Mouse (Mus musculus) heart, embryonic 16.5 days (tissue): ENCODE measurements at regions not wholly inside any gene's neighbourhood (a gene's known extent, or its start where the extent isn't known, plus 50 kb on each side); places are given as distances from the start of the nearest gene placed in this dataset.

Experiments used
- ATAC-seq: fragments of 200-750 bp; cut with Nextera tagmentation; replicated peaks from 2 replicates; pipeline ENCODE4 v1.8.0; 2017; ENCODE audit warnings: moderate number of reproducible peaks; ENCODE audit not compliant: insufficient read depth, low FRiP score; ENCODE audit errors: extremely low read depth
- H3K27ac ChIP-seq: fragments of 300-500 bp; sonication (generic); 2 replicates; pipeline ENCODE4 v1.5.1; 2014; ENCODE audit warnings: mild to moderate bottlenecking, low read length, control low read depth, moderate library complexity
- H3K27me3 ChIP-seq: fragments of 300-500 bp; sonication (generic); 2 replicates; pipeline ENCODE4 v1.6.1; 2014; ENCODE audit warnings: low read length, mixed read lengths; ENCODE audit not compliant: control insufficient read depth, insufficient read depth
- H3K36me3 ChIP-seq: fragments of 300-500 bp; sonication (generic); 2 replicates; pipeline ENCODE4 v1.6.1; 2014; ENCODE audit not compliant: control insufficient read depth, insufficient read depth
- H3K4me1 ChIP-seq: fragments of 300-500 bp; sonication (generic); 2 replicates; pipeline ENCODE4 v1.6.1; 2014; ENCODE audit warnings: low read length, mixed read lengths; ENCODE audit not compliant: control insufficient read depth, insufficient read depth
- H3K4me2 ChIP-seq: fragments of 300-500 bp; sonication (generic); 2 replicates; pipeline ENCODE4 v1.6.1; 2014; ENCODE audit warnings: low read depth, mild to moderate bottlenecking, control low read depth, low read length
- H3K4me3 ChIP-seq: fragments of 300-500 bp; sonication (generic); 2 replicates; pipeline ENCODE4 v1.5.1; 2014; ENCODE audit warnings: mild to moderate bottlenecking, control low read depth, low read length
- H3K9ac ChIP-seq: fragments of 300-500 bp; sonication (generic); 2 replicates; pipeline ENCODE4 v1.6.1; 2014; ENCODE audit warnings: low read length, control low read depth
- H3K9me3 ChIP-seq: fragments of 300-500 bp; sonication (generic); replicated peaks from 2 replicates; pipeline ENCODE4 v1.6.1; 2016; ENCODE audit warnings: low read length; ENCODE audit not compliant: control insufficient read depth
- WGBS: fragments of 180-500 bp; shearing (Covaris S2); extraction: QIAGEN DNeasy Blood & Tissue Kit; methylation state at CpG from one replicate; pipeline ENCODE4 v1.1.7; 2014; 5-methylcytosine and 5-hydroxymethylcytosine counted together

- Histone ChIP-seq H3K27me3 (no peaks in the 10 kb centered on the region), H3K9ac (peak overlapping the region; percentile 64), H3K4me1 (peaks cover 17% of the 10 kb centered on the region), H3K9me3 (no peaks in the 10 kb centered on the region), H3K27ac (peak overlapping the region; percentile 80), H3K4me2 (peak overlapping the region; percentile 67), H3K36me3 (no peaks in the 10 kb centered on the region), H3K4me3 (peak overlapping the region; percentile 39)
- whole genome bisulfite sequencing: 20% methylated on average over 16 of the region's 16 CpGs
- no peak for ATAC-seq
These were observed 118.7 kb upstream of the Zfp217 start for GRCm38 (mm10) chr2:170266407-170267101.

GRCm38 (mm10) chr2:170263594-170263993, 115.7 kb upstream of the Zfp217 start:
- Histone ChIP-seq H3K27me3 (no peaks in the 10 kb centered on the region), H3K9ac (no peak overlapping the region), H3K27ac (no peak overlapping the region), H3K36me3 (no peaks in the 10 kb centered on the region), H3K4me2 (no peak overlapping the region), H3K4me3 (no peak overlapping the region), H3K4me1 (peaks cover 17% of the 10 kb centered on the region), H3K9me3 (no peaks in the 10 kb centered on the region)
- 26% methylated on average over 4 of the region's 4 CpGs for WGBS
- no peak for ATAC-seq

- no peaks in the 10 kb centered on the region for H3K9me3 ChIP-seq
- H3K9ac ChIP-seq: no peak overlapping the region
- ATAC-seq: no peak
- 81% methylated on average over 2 of the region's 2 CpGs for WGBS
- no peaks in the 10 kb centered on the region for H3K36me3 ChIP-seq
- no peak overlapping the region for H3K4me2 ChIP-seq
- peaks cover 4% of the 10 kb centered on the region; the same call in 1 of the 2 replicates for H3K4me1 ChIP-seq
- H3K27me3 ChIP-seq: no peaks in the 10 kb centered on the region
- no peak overlapping the region for H3K27ac ChIP-seq
- H3K4me3 ChIP-seq: no peak overlapping the region
These were observed 113.3 kb upstream of the Zfp217 start for GRCm38 (mm10) chr2:170261191-170261590.

DNA sequence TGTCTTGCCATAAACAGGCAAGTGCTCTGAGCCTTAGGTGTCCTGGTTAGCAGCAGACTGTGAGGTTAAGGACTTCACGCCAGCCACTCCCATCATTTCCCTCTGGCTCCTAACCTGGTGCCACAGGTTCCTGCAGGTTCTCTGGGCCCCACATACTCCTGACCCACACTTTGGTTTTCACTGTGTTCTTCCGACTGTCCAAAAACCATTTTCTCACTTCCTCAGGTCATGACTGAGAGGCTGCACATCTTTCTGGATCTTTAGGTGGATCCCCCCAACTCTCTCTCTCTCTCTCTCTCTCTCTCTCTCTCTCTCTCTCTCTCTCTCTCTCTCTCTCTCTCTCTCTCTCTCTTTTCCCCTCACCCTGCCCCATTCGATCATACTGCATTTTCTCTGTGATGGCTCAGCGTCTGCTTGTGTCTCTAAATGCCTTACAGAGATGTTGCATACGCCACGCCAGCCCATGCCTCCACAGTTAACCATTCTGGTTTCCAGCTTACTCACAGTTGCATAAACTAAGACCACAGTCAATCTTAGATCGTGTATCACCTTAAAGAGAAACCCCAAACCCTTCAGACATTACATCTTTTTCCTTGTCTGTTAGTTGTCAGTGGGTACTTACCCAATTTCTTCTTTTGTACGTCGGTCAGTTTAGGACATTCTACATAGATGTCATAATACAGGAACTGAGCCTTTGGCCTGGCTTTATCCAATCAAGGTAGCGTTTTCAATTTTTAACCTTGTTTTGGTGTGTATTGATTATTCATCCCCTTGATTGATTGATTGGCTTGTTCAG, 112.0 kb upstream of the Zfp217 start:
- 89% methylated on average over 10 of the region's 10 CpGs for WGBS
- no peaks in the 10 kb centered on the region for H3K27me3 ChIP-seq

GRCm38 (mm10) chr2:170258367-170258766, 110.5 kb upstream of the Zfp217 start:
- H3K4me2 ChIP-seq: no peak overlapping the region
- no peak overlapping the region for H3K9ac ChIP-seq
- 0 out of 2 replicates have a peak overlapping the region, but pooled peaks have one; percentile 5 for H3K27ac ChIP-seq
- ATAC-seq: peak; percentile 41; the same call in 1 of the 2 replicates
- H3K36me3 ChIP-seq: no peaks in the 10 kb centered on the region
- WGBS: 49% methylated on average over 13 of the region's 13 CpGs
- H3K9me3 ChIP-seq: no peaks in the 10 kb centered on the region
- peaks cover 2% of the 10 kb centered on the region; the same call in 1 of the 2 replicates for H3K4me1 ChIP-seq
- no peak overlapping the region for H3K4me3 ChIP-seq
- no peaks in the 10 kb centered on the region for H3K27me3 ChIP-seq

More for the DNA sequence above, 112.0 kb upstream of the Zfp217 start:
- Histone ChIP-seq H3K27ac (no peak overlapping the region), H3K4me2 (no peak overlapping the region), H3K4me1 (peaks cover 4% of the 10 kb centered on the region; the same call in 1 of the 2 replicates), H3K9ac (no peak overlapping the region), H3K9me3 (no peaks in the 10 kb centered on the region), H3K4me3 (no peak overlapping the region), H3K36me3 (no peaks in the 10 kb centered on the region)
- ATAC-seq: no peak

- H3K9ac ChIP-seq: no peak overlapping the region
These were observed 109.8 kb upstream of the Zfp217 start for GRCm38 (mm10) chr2:170257671-170258235.

GRCm38 (mm10) chr2:170255997-170256396, 108.1 kb upstream of the Zfp217 start:
- Histone ChIP-seq H3K9me3 (no peaks in the 10 kb centered on the region), H3K4me2 (no peak overlapping the region), H3K4me3 (no peak overlapping the region), H3K4me1 (0 out of 2 replicates have a peak, but pooled peaks cover 2% of the 10 kb centered on the region), H3K36me3 (no peaks in the 10 kb centered on the region), H3K9ac (no peak overlapping the region), H3K27me3 (no peaks in the 10 kb centered on the region), H3K27ac (no peak overlapping the region)
- no peak for ATAC-seq
- 91% methylated on average over 5 of the region's 5 CpGs for WGBS

More at GRCm38 (mm10) chr2:170257671-170258235, 109.8 kb upstream of the Zfp217 start:
- Histone ChIP-seq H3K4me3 (no peak overlapping the region), H3K9me3 (no peaks in the 10 kb centered on the region), H3K4me1 (0 out of 2 replicates have a peak, but pooled peaks cover 2% of the 10 kb centered on the region), H3K27ac (0 out of 2 replicates have a peak overlapping the region, but pooled peaks have one; percentile 5), H3K27me3 (no peaks in the 10 kb centered on the region), H3K4me2 (no peak overlapping the region), H3K36me3 (no peaks in the 10 kb centered on the region)
- WGBS: 87% methylated on average over 5 of the region's 5 CpGs
- no peak for ATAC-seq

- WGBS: 86% methylated on average over 2 of the region's 2 CpGs
- Histone ChIP-seq H3K4me1 (0 out of 2 replicates have a peak, but pooled peaks cover 2% of the 10 kb centered on the region), H3K36me3 (no peaks in the 10 kb centered on the region), H3K4me2 (no peak overlapping the region), H3K27me3 (no peaks in the 10 kb centered on the region), H3K9ac (no peak overlapping the region), H3K4me3 (no peak overlapping the region), H3K9me3 (no peaks in the 10 kb centered on the region), H3K27ac (no peak overlapping the region)
- ATAC-seq: no peak
These were observed 107.6 kb upstream of the Zfp217 start for GRCm38 (mm10) chr2:170255533-170255932.
